Mouse (Mus musculus) megakaryocyte, embryonic 14.5 days (primary cell): ENCODE results near the gene Padi2.
A peak's percentile ranks its signal among the peaks of the same experiment; 100 is the strongest.

Source experiments
- FLI1 ChIP-seq: IDR thresholded peaks from 2 replicates; pipeline ENCODE4 v1.6.1; 2012; ENCODE audit warnings: low read length, inconsistent platforms, mixed read lengths
- GATA1 ChIP-seq: IDR thresholded peaks from 3 replicates; pipeline ENCODE4 v1.6.1; 2012; ENCODE audit warnings: mixed read lengths, low read length, inconsistent platforms, borderline replicate concordance

GRCm38 (mm10) chr4:140944961-140945442, 38.9 kb downstream of the Padi2 start:
- TF ChIP-seq FLI1 (peak; percentile 80; the same call in 1 of the 2 replicates), GATA1 (peak; percentile 59; the same call in 1 of the 3 replicates)
